ENCODE assay signal across 19 mouse cellular contexts in the genomic region with DNA sequence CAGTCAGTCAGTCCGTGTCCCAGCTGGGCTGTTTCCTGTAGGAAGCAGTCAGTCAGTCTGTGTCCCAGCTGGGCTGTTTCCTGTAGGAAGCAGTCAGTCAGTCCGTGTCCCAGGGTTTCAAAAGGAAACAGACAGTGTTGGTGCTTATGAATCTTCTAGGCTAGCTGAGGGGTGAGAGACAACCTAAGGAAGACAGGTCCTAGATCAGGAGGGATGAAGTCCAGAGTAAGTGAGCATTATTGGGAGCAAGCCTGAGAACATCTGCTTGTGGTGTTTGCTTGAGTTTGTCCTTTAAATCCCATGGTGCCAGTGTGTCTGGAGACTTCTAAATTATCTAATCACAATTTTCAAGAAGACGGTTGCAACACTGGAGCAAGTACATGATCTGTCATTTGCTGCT. TPM values are rescaled to one million over a fixed set of nuclear protein-coding genes. Genes with fewer than 3 reads are reported as not detected.
DNase-seq lines count a peak whose midpoint lies in the region; ATAC-seq lines count a peak whose summit lies in the region.
"Had no signal": no experiment of that assay in that cellular context is flagged by ENCODE, and none has a peak within 500 bp of the region (broad histone marks: within the 10 kb centered on the region; RNA-seq: fewer than 3 reads in every experiment).

No protein-coding gene starts in this region.

- H3K9me3 ChIP-seq in heart, embryonic 15.5 days (replicated peaks) = no peaks in the 10 kb centered on the region
- no peaks in the 10 kb centered on the region for H3K9me3 ChIP-seq in heart, embryonic 10.5 days
- 0 out of 2 replicates have a peak, but pooled peaks cover 3% of the 10 kb centered on the region for H3K9me3 ChIP-seq in kidney, embryonic 16.5 days (ENCODE audit: low read length)
- 0 out of 2 replicates have a peak, but pooled peaks cover 2% of the 10 kb centered on the region for H3K9me3 ChIP-seq in lung, embryonic 16.5 days (ENCODE audit: control insufficient read depth, low read length)
- H3K9me3 ChIP-seq: embryonic facial prominence, embryonic 12.5 days; forebrain, embryonic 12.5 days; hindbrain, embryonic 10.5 days had no signal

- no peak for DNase-seq in heart, embryonic 10.5 days (ENCODE audit: low spot score)
- DNase-seq in kidney, postnatal 36 days = no peak
- no peak for DNase-seq in lung, postnatal 36 days
- DNase-seq: adrenal gland, postnatal 14 days; cerebellum, adult 11-12 months; cerebellum, adult 9-10 months; cerebellum, postnatal 25 days; gastrocnemius, postnatal 10 days had no signal

- H3K27ac ChIP-seq in heart, embryonic 15.5 days = 0 out of 2 replicates have a peak overlapping the region, but pooled peaks have one; percentile 4
- H3K27ac ChIP-seq in heart, embryonic 10.5 days = no peak overlapping the region
- peak overlapping the region; percentile 50; the same call in 1 of the 2 replicates for H3K27ac ChIP-seq in kidney, embryonic 16.5 days (ENCODE audit: low read length)
- peak overlapping the region; percentile 36; the same call in 1 of the 2 replicates for H3K27ac ChIP-seq in lung, embryonic 16.5 days (ENCODE audit: low read length)
- H3K27ac ChIP-seq: embryonic facial prominence, embryonic 12.5 days; forebrain, embryonic 12.5 days; hindbrain, embryonic 10.5 days had no signal

- peaks cover 55% of the 10 kb centered on the region for H3K36me3 ChIP-seq in heart, embryonic 15.5 days
- peaks cover 75% of the 10 kb centered on the region for H3K36me3 ChIP-seq in heart, embryonic 10.5 days
- H3K36me3 ChIP-seq in kidney, embryonic 16.5 days (ENCODE audit: insufficient read depth, low read length) = peaks cover 41% of the 10 kb centered on the region
- peaks cover 36% of the 10 kb centered on the region for H3K36me3 ChIP-seq in lung, embryonic 16.5 days (ENCODE audit: control insufficient read depth, insufficient read depth, low read length)

- WGBS in heart, embryonic 15.5 days = 51% methylated on average over 3 of the region's 3 CpGs
- 66% methylated on average over 3 of the region's 3 CpGs for whole genome bisulfite sequencing in heart, embryonic 10.5 days
- 74% methylated on average over 3 of the region's 3 CpGs for WGBS in kidney, embryonic 16.5 days
- 48% methylated on average over 3 of the region's 3 CpGs for WGBS in lung, embryonic 16.5 days

- no peak for ATAC-seq in heart, embryonic 15.5 days (replicated peaks; ENCODE audit: insufficient number of reproducible peaks, insufficient read depth, low FRiP score, low read depth)
- no peak for ATAC-seq in kidney, embryonic 16.5 days (ENCODE audit: low FRiP score, low TSS enrichment)
- ATAC-seq in lung, embryonic 16.5 days (ENCODE audit: low read depth) = 0 out of 2 replicates have a peak, but pooled peaks have one; percentile 34
- ATAC-seq: activated CD4-positive, CD25-positive, alpha-beta regulatory T cell, adult 4 months; forebrain, embryonic 16.5 days; Patski had no signal

- no peak overlapping the region for H3K9ac ChIP-seq in heart, embryonic 15.5 days
- no peak overlapping the region for H3K9ac ChIP-seq in kidney, embryonic 16.5 days (replicated peaks; ENCODE audit: low read length)
- no peak overlapping the region for H3K9ac ChIP-seq in lung, embryonic 16.5 days (ENCODE audit: low read length)
- H3K9ac ChIP-seq: embryonic facial prominence, embryonic 12.5 days; forebrain, embryonic 12.5 days; hindbrain, embryonic 14.5 days had no signal

- H3K4me1 ChIP-seq in heart, embryonic 15.5 days (replicated peaks) = no peaks in the 10 kb centered on the region
- H3K4me1 ChIP-seq in heart, embryonic 10.5 days = no peaks in the 10 kb centered on the region
- no peaks in the 10 kb centered on the region for H3K4me1 ChIP-seq in kidney, embryonic 16.5 days (ENCODE audit: insufficient read depth, low read length)
- H3K4me1 ChIP-seq in lung, embryonic 16.5 days (replicated peaks; ENCODE audit: control insufficient read depth, insufficient read depth, low read length) = 0 out of 2 replicates have a peak, but pooled peaks cover 3% of the 10 kb centered on the region
- H3K4me1 ChIP-seq: embryonic facial prominence, embryonic 12.5 days; forebrain, embryonic 12.5 days; hindbrain, embryonic 10.5 days had no signal

- H3K4me3 ChIP-seq in heart, embryonic 15.5 days = no peak overlapping the region
- H3K4me3 ChIP-seq in heart, embryonic 10.5 days = no peak overlapping the region
- no peak overlapping the region for H3K4me3 ChIP-seq in kidney, embryonic 16.5 days (ENCODE audit: low read length)
- H3K4me3 ChIP-seq in lung, embryonic 16.5 days (ENCODE audit: low read length) = no peak overlapping the region
- H3K4me3 ChIP-seq: embryonic facial prominence, embryonic 12.5 days; forebrain, embryonic 12.5 days; hindbrain, embryonic 10.5 days had no signal

- no peaks in the 10 kb centered on the region for H3K27me3 ChIP-seq in heart, embryonic 15.5 days
- H3K27me3 ChIP-seq in heart, embryonic 10.5 days (ENCODE audit: insufficient read depth, poor library complexity, severe bottlenecking) = no peaks in the 10 kb centered on the region
- no peaks in the 10 kb centered on the region for H3K27me3 ChIP-seq in kidney, embryonic 16.5 days (ENCODE audit: insufficient read depth, low read length)
- H3K27me3 ChIP-seq in lung, embryonic 16.5 days (ENCODE audit: control insufficient read depth, insufficient read depth, low read depth, low read length) = no peaks in the 10 kb centered on the region
- H3K27me3 ChIP-seq: CH12.LX; embryonic facial prominence, embryonic 12.5 days; forebrain, embryonic 12.5 days; Patski had no signal

- no peak overlapping the region for H3K4me2 ChIP-seq in heart, embryonic 15.5 days
- H3K4me2 ChIP-seq in kidney, embryonic 16.5 days (replicated peaks; ENCODE audit: low read depth, low read length) = no peak overlapping the region
- H3K4me2 ChIP-seq in lung, embryonic 16.5 days (ENCODE audit: low read depth, low read length) = no peak overlapping the region
- H3K4me2 ChIP-seq: embryonic facial prominence, embryonic 12.5 days; forebrain, embryonic 12.5 days; hindbrain, embryonic 14.5 days had no signal

RNA-seq across cellular contexts. Expression of a gene that starts 32.7 kb away (rescaled TPM):
- polyA plus RNA-seq in heart, embryonic 15.5 days (2015; fragmentation: Nextera tagmentation; extraction: Ambion mirVana) = 8.0 and 11.7 TPM in 2 replicates
- 10.0 and 14.3 TPM in 2 replicates for polyA plus RNA-seq in heart, embryonic 10.5 days (2016; fragmentation: Nextera tagmentation; extraction: Ambion mirVana)
- 20.3 and 21.3 TPM in 2 replicates for polyA plus RNA-seq in kidney, embryonic 16.5 days (2015; fragmentation: Nextera tagmentation; extraction: Ambion mirVana)
- 31.0 and 31.9 TPM in 2 replicates for polyA plus RNA-seq in lung, embryonic 16.5 days (2015; fragmentation: Nextera tagmentation; extraction: Ambion mirVana)
- polyA plus RNA-seq: activated CD4-positive, CD25-positive, alpha-beta regulatory T cell, adult 4 months had no signal
